Mouse (Mus musculus): Measurements from ENCODE around the gene Cenpa.

The Cenpa gene

GRCm38 (mm10) chr5:30638041-30638440 lies 28.5 kb upstream of the Cenpa start:
- in situ Hi-C loops (cut with MboI, MseI) = loop anchor here (5.0 to 25.0 kb wide), 4 partner anchors 121 to 1251 kb away; partner anchors contain the start of gene Lmbr1 (in 1 of the 2)

GRCm38 (mm10) chr5:30643477-30644179 lies 22.9 kb upstream of the Cenpa start:
- in situ Hi-C loops (cut with MboI, MseI) = loop anchor here in 1 of 2 experiments (25.0 kb wide), 1 partner anchor 1256 kb away; the partner anchor contains the start of gene Lmbr1

GRCm38 (mm10) chr5:30646036-30646435 lies 20.5 kb upstream of the Cenpa start:
- in situ Hi-C loops (cut with MboI, MseI) = loop anchor here in 1 of 2 experiments (25.0 kb wide), 1 partner anchor 1259 kb away; the partner anchor contains the start of gene Lmbr1

- in situ Hi-C loops (cut with MboI, MseI) = loop anchor here in 1 of 2 experiments (25.0 kb wide), 1 partner anchor 1260 kb away; the partner anchor contains the start of gene Lmbr1
Observed at GRCm38 (mm10) chr5:30647396-30647795, 19.2 kb upstream of the Cenpa start.

GRCm38 (mm10) chr5:30647815-30648560 lies 18.6 kb upstream of the Cenpa start, which contains the start of gene Slc35f6:
Slc35f6 (plus strand) TSS chr5:30647933.
- in situ Hi-C loops (cut with MboI, MseI) = loop anchor here in 1 of 2 experiments (25.0 kb wide), 1 partner anchor 1261 kb away; the partner anchor contains the start of gene Lmbr1

GRCm38 (mm10) chr5:30649558-30649957 lies 17.0 kb upstream of the Cenpa start:
- in situ Hi-C loops (cut with MboI, MseI) = loop anchor here in 1 of 2 experiments (25.0 kb wide), 1 partner anchor 1262 kb away; the partner anchor contains the start of gene Lmbr1

- in situ Hi-C loops (cut with MboI, MseI) = loop anchor here in 1 of 2 experiments (10.0 kb wide), 1 partner anchor 386 kb away; no protein-coding TSS in a partner anchor
Observed at GRCm38 (mm10) chr5:30650756-30651155, 15.8 kb upstream of the Cenpa start.

GRCm38 (mm10) chr5:30651554-30651953 lies 15.0 kb upstream of the Cenpa start:
- in situ Hi-C loops (cut with MboI, MseI) = loop anchor here in 1 of 2 experiments (10.0 kb wide), 1 partner anchor 387 kb away; no protein-coding TSS in a partner anchor

- in situ Hi-C loops (cut with MboI, MseI) = loop anchor here in 1 of 2 experiments (10.0 kb wide), 1 partner anchor 388 kb away; no protein-coding TSS in a partner anchor
Observed at GRCm38 (mm10) chr5:30653246-30653645, 13.3 kb upstream of the Cenpa start.

- in situ Hi-C loops (cut with MboI, MseI) = loop anchor here in 1 of 2 experiments (10.0 kb wide), 1 partner anchor 390 kb away; no protein-coding TSS in a partner anchor
Observed at GRCm38 (mm10) chr5:30655042-30655441, 11.5 kb upstream of the Cenpa start.

- in situ Hi-C loops (cut with MboI, MseI) = loop anchor here in 1 of 2 experiments (10.0 kb wide), 1 partner anchor 391 kb away; no protein-coding TSS in a partner anchor
Observed at GRCm38 (mm10) chr5:30655526-30656195, 10.9 kb upstream of the Cenpa start.

GRCm38 (mm10) chr5:30659042-30659441 lies 7.5 kb upstream of the Cenpa start:
- in situ Hi-C loops (cut with MboI, MseI) = loop anchor here in 1 of 2 experiments (10.0 kb wide), 1 partner anchor 394 kb away; no protein-coding TSS in a partner anchor

GRCm38 (mm10) chr5:30660278-30660677 lies 6.3 kb upstream of the Cenpa start:
- in situ Hi-C loops (cut with MboI, MseI) = loop anchor here in 1 of 2 experiments (10.0 kb wide), 1 partner anchor 1435 kb away; no protein-coding TSS in a partner anchor

- in situ Hi-C loops (cut with MboI, MseI) = loop anchor here in 1 of 2 experiments (10.0 kb wide), 1 partner anchor 1434 kb away; no protein-coding TSS in a partner anchor
Observed at GRCm38 (mm10) chr5:30660813-30661212, 5.8 kb upstream of the Cenpa start.

- in situ Hi-C loops (cut with MboI, MseI) = loop anchor here in 1 of 2 experiments (10.0 kb wide), 1 partner anchor 1429 kb away; no protein-coding TSS in a partner anchor
Observed at GRCm38 (mm10) chr5:30665360-30665759, 1.2 kb upstream of the Cenpa start.

- in situ Hi-C loops (cut with MboI, MseI) = loop anchor here in 1 of 2 experiments (10.0 kb wide), 1 partner anchor 1429 kb away; no protein-coding TSS in a partner anchor
Observed at GRCm38 (mm10) chr5:30665968-30666367, 609 bp upstream of the Cenpa start.

- in situ Hi-C loops (cut with MboI, MseI) = loop anchor here in 1 of 2 experiments (10.0 kb wide), 1 partner anchor 1428 kb away; no protein-coding TSS in a partner anchor
Observed at GRCm38 (mm10) chr5:30667215-30667614, 638 bp downstream of the Cenpa start.

- in situ Hi-C loops (cut with MboI, MseI) = loop anchor here in 1 of 2 experiments (10.0 kb wide), 1 partner anchor 1427 kb away; no protein-coding TSS in a partner anchor
Observed at GRCm38 (mm10) chr5:30667686-30668085, 1.1 kb downstream of the Cenpa start.

GRCm38 (mm10) chr5:30668637-30669495 lies 2.3 kb downstream of the Cenpa start:
- in situ Hi-C loops (cut with MboI, MseI) = loop anchor here in 1 of 2 experiments (10.0 kb wide), 1 partner anchor 1426 kb away; no protein-coding TSS in a partner anchor

Measured in T-helper 17 cell (primary cell).